Mouse (Mus musculus): ENCODE data around the gene Pacs1. TPM values are rescaled to one million over a fixed set of nuclear protein-coding genes. Genes with fewer than 3 reads are reported as not detected.
A peak's percentile ranks its signal among the peaks of the same experiment; 100 is the strongest.

Pacs1 gene
- polyA plus RNA-seq, 1 experiment, result 47.0 TPM

- H3K27ac ChIP-seq (ENCODE audit: insufficient read depth, low read length), result peak overlapping the region; percentile 76
- TF ChIP-seq POLR2A (IDR thresholded peaks at IDR 0.05; ENCODE audit: extremely low read depth, insufficient read depth, low read length), result peak; percentile 47; the same call in 1 of the 2 replicates
- TF ChIP-seq CTCF (IDR thresholded peaks at IDR 0.05; ENCODE audit: extremely low read depth, insufficient read depth, low read length), result no peak
- no peak overlapping the region for H3K4me3 ChIP-seq (ENCODE audit: insufficient read depth, low read length)
- H3K4me1 ChIP-seq (ENCODE audit: control insufficient read depth, insufficient read depth, low read length), result peaks cover 9% of the 10 kb centered on the region; the same call in 1 of the 2 replicates
These were observed 23.7 kb upstream of the Pacs1 start for GRCm38 (mm10) chr19:5296630-5297029.

GRCm38 (mm10) chr19:5295736-5296075 is 22.8 kb upstream of the Pacs1 start:
- TF ChIP-seq POLR2A (IDR thresholded peaks at IDR 0.05; ENCODE audit: extremely low read depth, insufficient read depth, low read length) (no peak), CTCF (IDR thresholded peaks at IDR 0.05; ENCODE audit: extremely low read depth, insufficient read depth, low read length) (no peak)
- Histone ChIP-seq H3K4me1 (ENCODE audit: control insufficient read depth, insufficient read depth, low read length) (peaks cover 9% of the 10 kb centered on the region; the same call in 1 of the 2 replicates), H3K4me3 (ENCODE audit: insufficient read depth, low read length) (peak overlapping the region; percentile 73), H3K27ac (ENCODE audit: insufficient read depth, low read length) (peak overlapping the region; percentile 35; the same call in 1 of the 2 replicates)

GRCm38 (mm10) chr19:5294972-5295735 is 22.2 kb upstream of the Pacs1 start, which contains the start of gene Sf3b2:
Gene Sf3b2, minus strand, starts transcription at chr19:5295455.
- TF ChIP-seq CTCF (IDR thresholded peaks at IDR 0.05; ENCODE audit: extremely low read depth, insufficient read depth, low read length), result peak; percentile 75
- peak; percentile 90 for TF ChIP-seq POLR2A (IDR thresholded peaks at IDR 0.05; ENCODE audit: extremely low read depth, insufficient read depth, low read length)
- Histone ChIP-seq H3K4me3 (ENCODE audit: insufficient read depth, low read length) (peak within 1 kb of the TSS; percentile 73), H3K27ac (ENCODE audit: insufficient read depth, low read length) (peak within 1 kb of the TSS; percentile 42), H3K4me1 (ENCODE audit: control insufficient read depth, insufficient read depth, low read length) (peaks cover 7% of the 10 kb centered on the region; the same call in 1 of the 2 replicates)

GRCm38 (mm10) chr19:5278381-5278780 is 5.5 kb upstream of the Pacs1 start:
- H3K4me1 ChIP-seq (ENCODE audit: control insufficient read depth, insufficient read depth, low read length), result peaks cover 3% of the 10 kb centered on the region; the same call in 1 of the 2 replicates
- no peak overlapping the region for H3K4me3 ChIP-seq (ENCODE audit: insufficient read depth, low read length)
- no peak for TF ChIP-seq CTCF (IDR thresholded peaks at IDR 0.05; ENCODE audit: extremely low read depth, insufficient read depth, low read length)
- TF ChIP-seq POLR2A (IDR thresholded peaks at IDR 0.05; ENCODE audit: extremely low read depth, insufficient read depth, low read length), result no peak
- H3K27ac ChIP-seq (ENCODE audit: insufficient read depth, low read length), result no peak overlapping the region

GRCm38 (mm10) chr19:5277140-5277539 is 4.2 kb upstream of the Pacs1 start:
- H3K4me3 ChIP-seq (ENCODE audit: insufficient read depth, low read length), result no peak overlapping the region
- H3K27ac ChIP-seq (ENCODE audit: insufficient read depth, low read length), result no peak overlapping the region
- H3K4me1 ChIP-seq (ENCODE audit: control insufficient read depth, insufficient read depth, low read length), result peaks cover 3% of the 10 kb centered on the region; the same call in 1 of the 2 replicates
- TF ChIP-seq CTCF (IDR thresholded peaks at IDR 0.05; ENCODE audit: extremely low read depth, insufficient read depth, low read length) (no peak), POLR2A (IDR thresholded peaks at IDR 0.05; ENCODE audit: extremely low read depth, insufficient read depth, low read length) (no peak)

DNA sequence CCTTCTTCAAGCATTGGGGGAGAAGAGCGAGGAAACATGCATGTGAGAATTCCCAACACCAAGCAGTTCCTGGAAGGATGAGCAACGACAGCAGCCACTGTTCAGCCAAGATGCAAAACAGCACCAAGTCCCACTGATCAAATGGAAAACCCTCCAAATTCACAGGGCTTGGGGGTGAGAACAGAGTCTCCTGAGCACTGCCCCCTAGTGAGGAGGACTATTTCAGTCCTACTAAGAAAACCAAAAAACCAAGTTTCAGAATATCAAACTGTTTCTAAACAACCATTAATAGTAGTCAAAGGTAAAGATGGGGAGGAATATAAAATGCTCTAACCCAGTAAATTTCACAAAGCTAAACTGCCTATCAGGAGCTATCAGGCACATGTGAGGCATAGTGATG is 3.6 kb upstream of the Pacs1 start:
- H3K4me1 ChIP-seq (ENCODE audit: control insufficient read depth, insufficient read depth, low read length), result peaks cover 3% of the 10 kb centered on the region; the same call in 1 of the 2 replicates
- TF ChIP-seq CTCF (IDR thresholded peaks at IDR 0.05; ENCODE audit: extremely low read depth, insufficient read depth, low read length) (no peak), POLR2A (IDR thresholded peaks at IDR 0.05; ENCODE audit: extremely low read depth, insufficient read depth, low read length) (no peak)
- no peak overlapping the region for H3K27ac ChIP-seq (ENCODE audit: insufficient read depth, low read length)
- no peak overlapping the region for H3K4me3 ChIP-seq (ENCODE audit: insufficient read depth, low read length)

- H3K4me1 ChIP-seq (ENCODE audit: control insufficient read depth, insufficient read depth, low read length), result peaks cover 5% of the 10 kb centered on the region; the same call in 1 of the 2 replicates
- H3K27ac ChIP-seq (ENCODE audit: insufficient read depth, low read length), result no peak overlapping the region
- no peak for TF ChIP-seq CTCF (IDR thresholded peaks at IDR 0.05; ENCODE audit: extremely low read depth, insufficient read depth, low read length)
- TF ChIP-seq POLR2A (IDR thresholded peaks at IDR 0.05; ENCODE audit: extremely low read depth, insufficient read depth, low read length), result no peak
- H3K4me3 ChIP-seq (ENCODE audit: insufficient read depth, low read length), result no peak overlapping the region
These were observed 2.8 kb upstream of the Pacs1 start for GRCm38 (mm10) chr19:5275736-5276135.

GRCm38 (mm10) chr19:5274641-5275040 is 1.7 kb upstream of the Pacs1 start:
- Histone ChIP-seq H3K4me1 (ENCODE audit: control insufficient read depth, insufficient read depth, low read length) (peaks cover 6% of the 10 kb centered on the region; the same call in 1 of the 2 replicates), H3K27ac (ENCODE audit: insufficient read depth, low read length) (peak overlapping the region; percentile 93; the same call in 1 of the 2 replicates), H3K4me3 (ENCODE audit: insufficient read depth, low read length) (no peak overlapping the region)
- TF ChIP-seq CTCF (IDR thresholded peaks at IDR 0.05; ENCODE audit: extremely low read depth, insufficient read depth, low read length) (no peak), POLR2A (IDR thresholded peaks at IDR 0.05; ENCODE audit: extremely low read depth, insufficient read depth, low read length) (no peak)

GRCm38 (mm10) chr19:5273916-5274315 is 997 bp upstream of the Pacs1 start:
- Histone ChIP-seq H3K4me1 (ENCODE audit: control insufficient read depth, insufficient read depth, low read length) (peaks cover 8% of the 10 kb centered on the region; the same call in 1 of the 2 replicates), H3K27ac (ENCODE audit: insufficient read depth, low read length) (peak overlapping the region; percentile 93), H3K4me3 (ENCODE audit: insufficient read depth, low read length) (no peak overlapping the region; the same call in 1 of the 2 replicates)
- TF ChIP-seq POLR2A (IDR thresholded peaks at IDR 0.05; ENCODE audit: extremely low read depth, insufficient read depth, low read length), result no peak
- no peak for TF ChIP-seq CTCF (IDR thresholded peaks at IDR 0.05; ENCODE audit: extremely low read depth, insufficient read depth, low read length)

Measured in cortical plate, adult 2 months (tissue).